Mouse (Mus musculus): ENCODE measurements around the gene Agpat3. TPM values are rescaled to one million over a fixed set of nuclear protein-coding genes. Genes with fewer than 3 reads are reported as not detected.

Agpat3 gene
- total RNA-seq (2021): 100 to 1,000 TPM; 258 to 259 TPM
- long read RNA-seq, experiment 1, full-length matches to known transcripts: 56 of 224 reads
- long read RNA-seq, experiment 1, partial matches to known transcripts: 3 of 224 reads
- long read RNA-seq, experiment 1, other reads (novel, unspliced or antisense): 165 of 224 reads
- long read RNA-seq, experiment 2, full-length matches to known transcripts: 73 of 285 reads
- long read RNA-seq, experiment 2, partial matches to known transcripts: 8 of 285 reads
- long read RNA-seq, experiment 2, other reads (novel, unspliced or antisense): 204 of 285 reads

DNA sequence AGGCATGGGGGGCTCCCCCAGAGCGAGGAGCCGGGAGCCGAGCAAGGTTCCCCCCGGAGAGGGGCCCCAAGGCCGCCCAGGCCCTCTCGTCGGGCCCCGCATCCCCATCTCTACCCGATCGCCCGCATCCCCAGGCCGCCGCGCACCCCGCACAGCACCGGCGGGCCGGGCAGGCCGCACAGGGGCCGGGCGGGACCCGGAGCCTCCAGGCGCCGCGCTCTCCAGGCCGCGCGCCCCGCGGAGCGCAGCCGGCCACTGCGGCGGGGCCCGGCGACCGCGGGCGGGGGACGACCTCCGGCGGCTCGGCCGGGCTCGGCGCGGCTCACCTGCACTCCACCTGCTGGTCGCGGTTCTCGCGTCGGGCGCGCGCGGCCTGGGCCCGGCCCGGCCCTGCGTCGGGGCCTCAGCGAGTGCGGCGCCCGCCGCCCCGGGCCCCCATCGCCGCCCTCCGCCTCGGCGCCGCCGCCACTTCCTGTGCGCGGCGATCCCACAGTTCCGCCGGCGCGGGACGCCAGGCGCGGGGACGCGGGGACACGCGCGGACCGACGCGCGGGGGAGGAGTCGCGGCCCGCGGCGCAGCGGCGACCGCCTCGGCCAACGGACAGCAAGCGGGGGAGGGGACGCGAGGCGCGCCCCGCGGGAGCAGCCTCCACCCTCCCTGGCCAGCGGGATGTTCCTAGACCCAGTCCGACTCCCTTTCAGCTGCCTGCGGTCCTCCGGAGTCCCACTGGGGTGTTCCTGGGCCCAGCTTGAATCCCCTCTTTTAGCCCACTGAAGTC is at the start of gene Agpat3:
TSS of gene Agpat3 (minus strand) at position 603 of the 779 bp plus-strand sequence.
- DNase-seq (ENCODE audit: low spot score in 2 of 2): peak; percentile 46 to 66

DNA sequence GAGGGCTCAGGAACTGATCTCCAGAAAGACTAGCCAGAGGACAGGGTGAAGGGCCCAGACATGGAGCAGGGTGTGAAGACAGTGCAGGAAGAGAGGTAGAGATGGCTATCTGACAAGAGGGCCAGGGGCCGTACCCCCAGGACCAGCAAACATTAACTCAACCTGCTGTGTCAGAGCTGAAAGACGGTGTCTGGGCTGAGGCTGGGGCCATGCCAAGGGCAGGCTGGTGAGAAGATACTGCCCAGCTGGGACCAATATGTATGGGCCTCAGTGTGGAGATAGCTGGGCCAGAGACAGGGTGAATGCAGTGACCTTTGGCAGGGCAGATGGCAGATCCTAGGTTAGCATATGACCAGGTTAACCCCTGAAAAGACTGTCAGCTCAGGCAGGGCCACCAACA is 48.8 kb upstream of the Agpat3 start:
- no peak for DNase-seq (ENCODE audit: low spot score in 2 of 2)

DNA sequence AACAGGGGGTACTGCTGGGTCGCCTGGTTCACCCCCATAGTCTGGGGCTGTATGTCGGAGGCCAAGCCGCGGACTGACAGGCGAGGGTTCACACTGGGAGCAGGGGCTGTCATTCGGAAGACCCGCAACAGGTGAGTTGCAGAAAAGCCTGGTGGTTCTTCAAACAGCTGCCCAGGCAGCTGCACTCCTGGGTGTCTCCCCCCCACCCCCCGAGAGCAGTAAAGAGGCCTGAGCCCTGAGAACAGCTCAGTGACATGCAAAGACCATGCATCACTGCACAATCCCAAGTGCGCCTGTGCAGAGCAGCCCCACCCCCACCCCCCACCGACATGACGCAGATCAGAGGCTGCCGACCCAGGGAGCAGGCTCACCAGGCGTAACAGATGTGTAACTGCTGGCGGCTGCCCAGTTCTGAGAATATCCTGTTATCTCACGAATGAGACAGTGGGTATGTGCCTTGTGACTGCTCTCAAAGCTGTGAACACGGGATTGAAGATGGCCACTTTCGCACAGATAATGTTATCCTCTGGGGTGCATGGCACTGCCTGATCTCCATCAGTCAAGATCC is 46.9 kb upstream of the Agpat3 start:
- peak in 1 of 2 experiments; percentile 39 for DNase-seq (ENCODE audit: low spot score in 2 of 2)

DNA sequence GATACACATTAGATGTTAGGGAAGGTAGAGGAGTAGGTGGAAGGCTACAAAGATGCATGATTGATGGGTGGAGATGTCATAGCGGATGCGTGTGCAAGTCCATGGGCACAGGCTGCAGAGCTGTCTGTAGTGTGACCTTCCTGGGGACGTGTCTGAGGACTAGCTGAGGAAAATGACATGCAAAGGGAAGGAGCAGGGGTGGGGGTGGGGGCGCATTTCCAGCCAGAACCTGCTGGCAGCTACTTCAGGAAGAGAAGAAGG is 44.3 kb upstream of the Agpat3 start:
- DNase-seq (ENCODE audit: low spot score in 2 of 2): no peak

DNA sequence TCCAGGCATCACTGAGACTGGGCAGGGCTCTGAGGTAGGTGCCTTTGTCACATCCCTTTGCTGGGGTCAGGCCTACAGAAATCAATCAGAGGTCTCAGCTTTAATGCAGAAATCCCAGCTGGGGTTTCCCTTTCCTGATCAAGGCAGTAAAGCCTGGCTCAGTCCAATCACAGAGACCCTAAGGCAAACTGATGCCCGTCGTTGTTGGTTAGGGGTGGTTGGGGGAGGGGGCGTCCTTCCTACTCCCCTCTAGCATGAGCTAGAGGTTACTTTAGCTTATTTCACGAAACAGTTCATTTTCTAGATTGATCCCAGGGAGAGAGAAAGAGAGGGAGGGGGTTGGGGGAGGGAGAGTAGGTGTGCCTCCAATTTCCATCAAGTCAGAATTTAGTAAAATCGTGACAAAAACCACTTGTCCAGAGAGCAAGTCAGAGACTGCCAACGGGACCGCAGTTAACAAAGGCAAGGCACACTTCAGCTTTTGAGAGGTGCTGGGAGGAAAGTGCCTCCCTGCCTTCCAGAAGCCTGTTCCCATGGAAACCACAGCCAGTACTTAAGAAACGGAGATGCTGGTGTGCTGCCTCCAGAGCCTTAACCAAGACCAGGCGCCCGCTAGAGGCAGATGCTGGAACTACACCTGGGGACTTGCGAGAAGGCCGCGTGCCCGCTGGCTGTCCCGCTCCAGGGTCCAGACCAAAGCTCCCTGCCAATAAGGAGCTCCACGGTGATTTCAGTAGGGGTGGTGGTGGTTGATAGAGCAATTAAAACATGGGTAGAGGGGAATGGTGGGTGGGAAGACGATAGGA is 43.7 kb upstream of the Agpat3 start:
- DNase-seq (ENCODE audit: low spot score in 2 of 2): peak; percentile 91 to 95

DNA sequence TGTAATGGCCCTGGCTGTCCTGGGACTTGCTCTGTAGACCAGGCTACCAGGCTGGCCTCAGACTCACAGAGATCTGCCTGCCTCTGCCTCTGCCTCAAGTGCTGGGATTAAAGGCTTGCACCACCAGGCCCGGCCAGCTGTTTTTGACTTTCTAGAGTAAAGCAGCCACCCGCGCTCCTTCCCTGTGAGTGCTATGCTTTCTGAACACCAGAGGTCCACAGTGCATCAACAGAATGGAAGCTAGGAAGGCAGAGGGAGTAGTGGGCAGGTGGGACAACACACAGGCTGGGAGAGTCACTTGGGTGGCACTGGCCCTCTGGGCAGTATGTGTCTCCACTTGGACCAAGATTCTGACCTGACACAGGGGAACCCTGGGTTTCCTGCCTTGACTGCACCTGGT is 43.1 kb upstream of the Agpat3 start:
- no peak for DNase-seq (ENCODE audit: low spot score in 2 of 2)

DNA sequence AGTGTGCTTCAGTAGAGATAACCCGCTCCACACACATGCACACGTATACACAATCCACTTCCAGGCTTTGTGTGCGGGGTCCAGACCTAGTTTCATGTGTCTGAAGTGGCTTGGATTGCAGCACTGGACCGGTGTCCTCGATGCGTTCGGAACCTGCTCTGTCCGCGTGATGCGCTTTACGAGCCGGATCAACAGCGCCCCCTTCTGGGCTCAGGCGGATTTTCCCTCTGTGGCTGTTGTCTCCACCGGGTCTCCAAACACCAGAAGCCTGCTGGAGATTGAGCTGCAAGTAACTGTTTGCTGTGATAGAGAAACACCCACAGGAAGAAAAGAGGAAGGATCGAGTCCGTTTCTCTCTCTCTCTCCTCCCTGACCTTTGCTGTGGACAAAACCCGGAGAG is 39.8 kb upstream of the Agpat3 start:
- peak; percentile 83 to 84 for DNase-seq (ENCODE audit: low spot score in 2 of 2)

DNA sequence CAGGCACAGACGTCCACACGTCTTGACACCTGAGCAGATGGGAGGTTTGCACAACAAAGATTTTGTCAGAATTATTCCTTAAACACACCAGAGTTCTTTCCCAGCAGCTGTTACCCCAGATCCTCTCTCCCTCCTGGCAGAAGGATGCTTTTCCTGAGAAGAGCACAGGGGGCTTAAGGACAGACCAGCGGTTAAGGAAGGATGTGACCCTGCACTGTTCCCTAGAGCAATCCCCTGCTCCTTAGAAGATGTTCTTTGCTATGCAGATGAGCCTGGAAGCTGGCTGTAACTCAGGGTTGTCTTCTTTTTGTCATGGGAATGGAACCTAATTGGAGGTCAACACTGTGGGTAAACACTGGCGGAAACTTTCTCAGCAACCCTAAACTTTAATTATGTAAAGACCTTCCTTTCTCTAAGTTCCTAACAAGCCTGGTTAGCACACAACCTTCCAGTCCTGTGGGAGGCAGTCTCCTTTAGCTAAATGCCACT is 38.7 kb upstream of the Agpat3 start:
- DNase-seq (ENCODE audit: low spot score in 2 of 2): no peak

DNA sequence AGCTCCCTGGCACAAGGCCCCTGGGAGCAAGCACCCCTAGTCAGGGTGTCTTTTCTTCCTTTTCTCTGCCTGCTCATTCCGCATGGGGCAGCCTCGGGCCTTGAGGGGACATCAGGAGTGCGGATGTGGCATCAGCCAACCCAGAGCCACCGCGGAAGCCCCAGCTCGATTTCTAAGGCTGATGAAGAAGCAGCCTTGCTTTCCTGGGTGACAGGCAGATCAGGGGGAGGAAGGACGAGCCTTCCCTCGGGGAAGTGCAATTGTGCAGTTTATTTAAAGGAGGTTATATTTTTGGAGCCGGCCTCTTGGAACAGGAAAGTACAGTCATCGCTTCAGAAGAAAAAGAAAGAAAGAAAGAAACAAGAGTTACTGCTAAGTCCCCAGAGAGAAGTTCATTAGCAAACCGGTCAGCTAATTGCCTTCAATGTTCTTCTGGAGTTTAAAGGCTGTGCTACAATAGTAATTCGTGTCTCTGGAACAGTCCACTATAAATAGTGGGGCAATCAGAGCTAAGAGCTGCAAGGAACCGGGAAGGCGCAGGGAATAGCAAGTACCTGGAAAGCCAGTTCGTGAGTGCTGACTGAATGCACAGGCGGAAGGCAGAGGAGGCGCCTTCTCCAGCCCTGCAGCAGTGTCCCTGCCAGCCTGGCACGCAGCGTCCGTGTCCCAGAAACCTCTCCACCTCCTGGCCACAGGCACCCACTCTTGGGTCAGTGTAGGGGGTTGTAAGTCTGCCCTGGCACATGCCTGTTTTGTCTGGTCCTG is 36.1 kb upstream of the Agpat3 start:
- DNase-seq (ENCODE audit: low spot score in 2 of 2): peak; percentile 43 to 64

DNA sequence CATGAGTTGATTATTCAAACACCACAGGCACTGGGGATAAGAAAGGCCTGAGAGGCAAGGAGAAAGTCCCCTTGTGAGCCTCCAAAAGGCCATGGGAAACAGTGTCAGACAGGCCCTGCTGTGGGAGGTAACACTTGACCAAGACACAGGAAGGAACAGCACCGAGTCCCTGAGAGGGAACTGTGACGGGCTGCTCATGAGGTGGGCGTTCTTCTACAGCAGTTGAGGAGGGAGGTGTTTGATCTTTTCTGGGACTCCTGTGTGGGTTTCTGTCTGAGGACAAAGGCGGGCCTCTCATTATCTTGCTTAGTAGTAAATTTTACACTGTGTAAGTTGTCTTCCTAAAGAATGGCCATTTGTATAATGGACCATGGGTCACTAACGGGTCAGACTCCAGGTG is 33.2 kb upstream of the Agpat3 start:
- DNase-seq (ENCODE audit: low spot score in 2 of 2): no peak

DNA sequence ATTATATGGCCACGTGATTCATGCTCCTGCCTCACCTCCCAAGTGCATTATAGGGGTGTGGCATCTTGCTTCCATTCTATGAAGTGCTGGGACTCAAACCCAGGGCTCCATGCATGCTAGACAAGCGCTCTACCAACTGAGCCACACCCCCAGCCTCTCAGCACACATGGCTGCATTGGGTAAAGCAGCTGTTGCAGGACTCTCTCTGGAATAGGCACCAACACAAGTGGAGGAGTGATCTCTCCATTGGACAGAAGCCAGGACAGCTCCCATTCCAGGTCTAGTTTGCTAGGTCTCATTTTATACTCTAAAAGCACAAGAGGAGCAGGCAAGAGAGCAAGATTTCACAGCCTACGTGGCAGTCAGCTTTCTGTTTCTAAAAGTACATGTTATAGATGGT is 31.3 kb upstream of the Agpat3 start:
- DNase-seq (ENCODE audit: low spot score in 2 of 2): no peak

DNA sequence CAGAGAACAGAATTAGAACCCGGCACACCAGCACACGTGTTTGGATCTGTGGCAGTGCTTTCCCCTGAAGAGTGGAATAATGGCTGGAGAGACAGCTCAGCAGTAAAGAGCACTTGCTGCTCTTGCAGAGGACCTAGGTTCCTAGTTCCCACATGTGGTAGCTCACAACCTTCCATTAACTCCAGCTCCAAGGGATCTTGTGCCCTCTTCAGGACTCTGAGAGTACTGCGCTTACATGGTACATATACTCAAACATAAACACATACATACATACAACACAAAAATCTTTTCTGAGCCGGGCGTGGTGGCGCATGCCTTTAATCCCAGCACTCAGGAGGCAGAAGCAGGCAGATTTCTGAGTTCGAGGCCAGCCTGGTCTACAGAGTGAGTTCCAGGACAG is 26.2 kb upstream of the Agpat3 start:
- no peak for DNase-seq (ENCODE audit: low spot score in 2 of 2)

DNA sequence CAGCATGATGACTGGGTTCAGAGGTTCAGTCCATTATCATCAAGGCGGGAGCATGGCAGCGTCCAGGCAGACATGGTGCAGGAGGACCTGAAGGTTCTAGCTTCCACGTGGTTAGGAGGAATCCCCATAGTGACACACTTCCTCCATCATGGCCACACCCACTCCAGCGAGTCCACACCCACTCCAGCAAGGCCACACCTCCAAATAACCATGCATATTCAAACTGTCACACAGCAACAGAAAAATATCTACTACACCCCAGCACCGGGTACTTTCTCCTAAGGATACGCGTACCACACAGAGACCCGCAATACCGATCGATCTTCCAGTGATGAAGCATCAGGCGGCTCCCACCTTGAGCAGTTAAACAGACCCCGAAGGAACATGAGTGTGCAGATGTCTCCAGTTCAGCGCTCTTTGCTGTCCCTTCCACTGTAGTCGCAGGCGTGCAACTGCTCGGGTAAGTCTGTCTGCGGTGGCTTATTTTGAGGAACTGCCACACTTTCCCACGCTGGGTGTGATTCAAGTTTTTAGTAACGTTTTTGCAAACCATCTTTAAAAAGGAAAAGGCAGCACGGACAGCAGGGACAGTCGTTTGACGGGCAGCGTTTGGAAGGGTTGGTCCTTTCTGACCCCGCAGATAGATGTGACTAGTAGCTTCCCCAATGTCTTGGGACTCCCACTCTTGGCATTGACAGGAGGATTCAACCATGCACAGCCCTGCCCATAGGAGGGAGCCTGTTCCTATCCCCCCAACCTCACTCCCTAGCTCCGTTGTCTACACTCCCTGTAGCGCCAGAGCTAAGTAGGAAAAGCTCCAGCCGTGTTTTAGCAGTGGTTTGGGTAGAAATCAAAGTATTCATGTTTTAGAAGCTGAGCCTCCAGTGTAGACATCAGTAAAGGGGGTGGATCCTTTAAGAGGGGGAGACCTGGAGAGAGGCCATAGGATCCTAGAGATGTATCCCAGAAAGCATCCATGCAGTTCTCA is 20.7 kb upstream of the Agpat3 start:
- DNase-seq (ENCODE audit: low spot score in 2 of 2): no peak

DNA sequence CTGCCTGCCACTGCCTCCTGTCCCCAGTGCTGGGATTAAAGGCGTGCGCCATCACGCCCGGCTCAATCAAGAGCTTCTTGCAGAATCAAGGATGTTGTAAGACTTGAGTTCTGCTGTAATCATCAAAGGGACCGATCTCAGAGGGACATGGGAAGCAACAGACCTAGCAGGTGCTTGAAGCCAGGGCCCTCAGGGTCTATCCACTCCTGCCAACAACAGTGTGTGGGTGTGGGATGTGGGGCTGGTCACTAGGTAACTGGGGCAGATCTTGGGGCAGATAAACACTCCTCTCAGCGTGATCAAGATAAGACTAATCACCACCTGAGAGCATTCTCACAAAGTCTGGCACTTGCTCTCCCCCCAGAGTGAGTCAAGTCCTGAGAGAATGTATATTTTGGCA is 19.5 kb upstream of the Agpat3 start:
- DNase-seq (ENCODE audit: low spot score in 2 of 2): no peak

DNA sequence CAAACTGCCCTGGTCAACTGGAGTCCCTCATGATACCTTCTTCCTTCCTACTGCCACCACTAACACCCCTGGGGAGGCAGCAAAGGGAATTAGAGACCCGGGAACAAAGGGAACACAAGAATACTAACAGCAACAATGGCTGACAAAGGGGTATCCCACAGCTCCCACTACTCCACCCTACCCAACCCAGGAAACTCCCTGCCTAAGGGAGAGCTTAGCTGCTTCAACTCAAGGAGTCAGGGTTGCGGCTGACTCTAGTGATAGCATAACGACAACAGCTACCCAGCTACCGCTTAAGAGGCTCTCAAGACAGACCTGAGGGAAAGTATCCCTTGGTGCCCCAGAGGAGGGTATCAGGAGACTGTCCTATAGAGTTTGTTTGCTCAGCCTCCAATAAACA is 15.3 kb upstream of the Agpat3 start:
- DNase-seq (ENCODE audit: low spot score in 2 of 2): no peak

DNA sequence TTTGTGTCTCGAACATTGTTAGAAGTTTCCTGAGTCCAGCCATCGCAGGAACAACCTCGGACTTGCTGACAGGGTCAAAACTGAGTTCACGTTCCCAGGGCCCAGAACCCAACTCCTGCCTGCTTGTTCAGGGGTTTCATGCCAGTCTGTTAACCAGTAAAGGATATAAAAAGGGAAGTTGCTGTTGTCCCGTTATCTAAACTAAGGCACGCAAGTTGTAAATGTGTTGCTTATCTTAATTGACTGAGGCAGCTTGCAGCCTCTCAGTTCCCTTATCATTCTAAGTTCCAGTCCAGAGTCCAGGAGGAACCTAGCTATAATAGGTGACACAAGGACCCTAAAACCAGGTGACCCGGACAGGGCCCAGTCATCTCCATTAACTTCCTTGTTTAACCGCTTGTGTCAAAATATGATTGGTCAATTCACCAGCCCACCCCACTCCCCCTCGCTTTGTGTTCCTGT is 14.6 kb upstream of the Agpat3 start:
- DNase-seq (ENCODE audit: low spot score in 2 of 2): no peak

DNA sequence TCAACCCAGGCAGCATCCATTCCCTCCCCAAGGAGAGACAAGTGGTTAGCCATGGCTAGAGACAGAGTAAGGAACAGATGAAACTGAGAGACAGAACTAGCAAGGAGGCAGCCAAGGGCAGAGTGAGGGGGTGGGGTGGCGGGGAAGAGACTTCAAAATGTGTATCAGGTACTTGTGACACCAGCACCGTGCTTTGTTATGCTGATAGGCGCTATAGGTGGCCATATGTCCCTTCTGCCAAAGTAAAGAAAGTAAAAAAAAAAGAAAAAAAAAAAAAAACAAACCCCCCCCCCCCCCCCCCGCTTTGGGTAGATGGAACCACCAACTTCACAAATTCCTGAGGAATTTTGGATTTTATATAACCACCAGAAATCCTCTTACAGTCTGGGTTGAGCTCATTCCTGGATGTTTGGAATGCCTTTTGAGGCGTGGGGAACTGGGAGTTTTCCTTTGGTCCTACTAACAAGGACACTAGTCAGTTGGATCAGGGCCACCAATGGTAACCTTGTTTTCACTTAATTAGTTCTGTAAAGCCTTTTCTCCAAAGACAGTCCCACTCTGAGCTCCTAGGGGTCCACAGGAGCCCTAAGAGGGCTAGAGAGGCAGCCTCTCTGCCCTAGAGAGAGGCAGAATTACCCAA is 14.0 kb upstream of the Agpat3 start:
- no peak for DNase-seq (ENCODE audit: low spot score in 2 of 2)

DNA sequence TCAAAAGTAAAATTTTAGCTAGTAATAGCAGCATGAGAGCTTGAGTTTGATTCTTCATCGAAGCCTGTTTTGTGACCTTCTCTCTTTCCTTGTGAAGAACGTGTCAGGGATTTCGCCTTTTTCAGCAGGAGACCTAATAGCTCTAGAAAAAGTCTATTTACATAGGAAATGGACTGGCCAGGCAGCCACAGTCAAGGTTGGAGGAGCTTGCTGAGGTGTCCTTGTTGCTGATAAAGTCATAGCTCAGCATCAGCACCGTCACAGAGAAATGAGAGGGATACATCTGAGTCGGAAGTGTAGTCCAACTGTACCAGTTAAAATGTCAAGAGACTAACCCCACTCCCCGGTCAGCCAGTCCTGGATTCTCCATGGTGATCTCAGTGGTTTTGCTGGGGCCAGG is 13.3 kb upstream of the Agpat3 start:
- no peak for DNase-seq (ENCODE audit: low spot score in 2 of 2)

DNA sequence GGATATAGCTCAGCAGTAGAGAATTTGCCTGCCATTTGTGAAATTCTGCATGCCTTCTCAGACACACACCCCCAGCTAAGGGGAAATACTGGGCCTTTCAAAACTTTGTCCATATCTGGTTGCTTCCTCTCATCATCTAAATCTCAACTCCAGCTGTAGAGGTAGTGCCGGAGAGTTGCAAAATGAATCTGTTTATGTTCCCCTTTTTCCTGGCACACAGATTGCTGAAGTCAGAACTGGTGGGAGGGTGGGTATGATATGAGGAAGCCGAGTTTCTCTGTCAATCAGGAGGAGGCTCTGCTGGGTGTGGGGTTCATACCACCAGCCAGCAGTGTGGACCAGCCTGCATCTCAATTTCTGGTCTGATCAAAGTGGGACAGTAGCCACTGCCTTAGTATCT is 11.8 kb upstream of the Agpat3 start:
- no peak for DNase-seq (ENCODE audit: low spot score in 2 of 2)
